Mouse (Mus musculus): ENCODE results near the gene Gm43552. TPM values are rescaled to one million over a fixed set of nuclear protein-coding genes. Genes with fewer than 3 reads are reported as not detected.
"Not testable (repeated sequence)": the region's sequence is repeated elsewhere in the genome, so short reads cannot be mapped to it uniquely, and the experiment has no call there.

Gene Gm43552
- total RNA-seq, 2 experiments from 2014 or later = not detected

DNA sequence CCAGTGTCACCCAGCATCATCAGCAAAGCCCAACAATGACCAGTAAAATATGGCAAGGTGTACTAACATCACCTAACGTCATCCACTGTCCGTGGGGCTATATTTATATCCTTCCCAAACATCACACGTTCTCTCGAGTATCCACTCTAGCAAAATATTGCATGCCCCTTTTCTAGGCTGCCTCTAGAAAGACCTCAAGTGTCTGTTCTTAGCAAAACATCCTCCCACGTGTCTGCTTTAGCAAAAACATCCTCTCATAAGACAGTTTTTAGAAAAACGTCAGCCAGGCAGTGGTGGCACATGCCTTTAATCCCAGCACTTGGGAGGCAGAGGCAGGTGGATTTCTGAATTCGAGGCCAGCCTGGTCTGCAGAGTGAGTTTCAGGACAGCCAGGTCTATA, 7.6 kb upstream of the Gm43552 start:
- no peak for ATAC-seq (replicated peaks; ENCODE audit: poor library complexity, severe bottlenecking)

GRCm38 (mm10) chr5:65491767-65492715, 592 bp downstream of the Gm43552 start:
- ATAC-seq (replicated peaks; ENCODE audit: poor library complexity, severe bottlenecking) = peak; percentile 41

DNA sequence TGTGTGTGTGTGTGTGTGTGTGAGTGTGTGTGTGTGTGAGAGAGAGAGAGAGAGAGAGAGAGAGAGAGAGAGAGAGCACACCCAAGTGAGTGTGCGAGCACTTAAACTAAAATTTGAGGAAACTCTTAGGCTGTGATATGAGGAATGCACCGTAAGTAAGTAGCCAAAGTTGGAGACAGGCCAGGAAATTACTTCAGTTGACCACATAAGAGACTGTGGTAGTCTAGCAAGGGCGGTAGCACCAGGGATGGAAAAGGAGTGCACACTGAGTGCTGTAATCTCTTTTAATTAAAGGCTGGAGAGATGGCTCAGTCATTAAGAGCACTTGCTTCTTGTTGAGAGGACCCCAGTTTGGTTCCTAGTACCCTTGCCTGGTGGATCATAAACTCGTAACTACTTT, 2.8 kb downstream of the Gm43552 start:
- peak; percentile 39 for ATAC-seq (replicated peaks; ENCODE audit: poor library complexity, severe bottlenecking)

GRCm38 (mm10) chr5:65488725-65489124, 3.9 kb downstream of the Gm43552 start:
- no peak for ATAC-seq (replicated peaks; ENCODE audit: poor library complexity, severe bottlenecking)

GRCm38 (mm10) chr5:65487381-65487780, 5.3 kb downstream of the Gm43552 start:
- ATAC-seq (replicated peaks; ENCODE audit: poor library complexity, severe bottlenecking) = no peak

GRCm38 (mm10) chr5:65486514-65486913, 6.1 kb downstream of the Gm43552 start:
- no peak for ATAC-seq (replicated peaks; ENCODE audit: poor library complexity, severe bottlenecking)

GRCm38 (mm10) chr5:65482996-65483395, 9.6 kb downstream of the Gm43552 start:
- no peak for ATAC-seq (replicated peaks; ENCODE audit: poor library complexity, severe bottlenecking)

DNA sequence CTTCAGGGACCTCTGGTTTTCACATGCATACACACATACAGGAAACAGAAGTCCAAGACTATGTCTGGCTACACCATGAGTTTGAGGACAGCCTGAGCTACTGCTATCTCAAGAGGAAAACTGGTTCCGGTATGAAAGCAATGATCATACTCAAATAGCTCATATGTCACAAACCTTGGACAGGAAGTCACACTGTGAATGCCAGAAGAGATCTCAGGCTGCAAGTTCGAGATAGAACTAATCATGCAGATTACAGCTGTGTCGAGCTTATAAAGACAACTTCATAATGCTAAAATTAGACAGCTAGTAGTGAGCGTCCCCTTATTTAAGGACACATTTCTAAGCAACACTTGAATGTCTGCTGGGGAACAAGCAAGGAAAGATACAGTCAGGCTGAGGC, 12.1 kb downstream of the Gm43552 start:
- ATAC-seq (replicated peaks; ENCODE audit: poor library complexity, severe bottlenecking) = peak; percentile 17; the same call in 1 of the 2 replicates

DNA sequence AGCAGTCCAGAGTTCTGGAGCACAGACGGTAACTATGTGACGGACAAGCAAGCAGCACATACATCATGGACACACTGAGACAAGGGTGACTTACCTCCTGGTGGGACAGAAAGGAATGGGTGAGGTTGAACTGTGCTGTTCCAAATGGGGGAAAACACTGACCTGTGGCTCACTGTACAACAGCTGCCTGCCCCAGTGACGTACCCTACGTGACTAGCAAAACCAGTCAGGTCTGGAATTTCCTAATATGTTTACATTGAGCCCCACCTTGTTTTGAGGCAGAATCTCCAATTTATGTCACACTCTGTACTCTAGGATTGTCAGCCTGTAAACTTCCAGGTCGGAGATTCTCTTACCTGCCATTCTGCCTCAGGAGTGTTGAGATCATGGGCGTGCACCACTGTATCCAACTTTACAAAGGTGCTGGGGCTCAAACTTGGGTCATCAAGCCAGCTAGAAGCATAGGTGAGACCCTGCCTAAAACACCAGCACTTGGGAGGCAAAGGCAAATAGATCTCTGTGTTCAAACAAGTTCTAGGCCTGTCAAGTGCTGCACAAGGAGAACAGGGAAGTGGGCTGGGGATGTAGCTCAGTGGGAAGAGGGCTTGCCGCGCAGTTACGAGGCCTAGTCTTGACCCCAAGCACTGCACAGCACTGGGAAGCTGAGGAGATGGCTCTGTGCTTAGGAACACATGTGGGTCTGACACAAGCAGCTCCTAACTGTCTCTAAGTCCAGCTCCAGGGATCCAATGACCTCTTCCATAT, 12.8 kb downstream of the Gm43552 start:
- ATAC-seq (replicated peaks; ENCODE audit: poor library complexity, severe bottlenecking) = no peak

GRCm38 (mm10) chr5:65478224-65478623, 14.4 kb downstream of the Gm43552 start:
- ATAC-seq (replicated peaks; ENCODE audit: poor library complexity, severe bottlenecking) = no peak

DNA sequence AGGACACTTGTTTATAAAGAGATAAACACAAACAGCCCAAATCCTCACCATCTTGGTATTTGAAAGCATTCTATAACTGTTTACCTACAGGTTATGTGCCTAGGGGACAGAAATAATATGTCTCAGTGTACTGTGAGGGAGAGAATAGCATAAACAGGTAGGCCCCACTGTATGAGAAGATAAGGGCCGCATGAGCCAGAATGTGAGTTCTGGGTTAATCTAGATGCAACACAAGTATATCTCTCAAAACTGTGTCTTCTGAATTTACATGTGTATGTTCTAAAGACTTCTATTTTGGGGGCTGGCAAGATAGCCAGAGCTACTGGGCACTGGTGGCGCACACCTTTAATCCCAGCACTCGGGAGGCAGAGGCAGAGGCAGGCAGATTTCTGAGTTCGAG, 15.9 kb downstream of the Gm43552 start:
- not testable (repeated sequence) for ATAC-seq (replicated peaks; ENCODE audit: poor library complexity, severe bottlenecking)

- ATAC-seq (replicated peaks; ENCODE audit: poor library complexity, severe bottlenecking) = peak; percentile 84
Observed at GRCm38 (mm10) chr5:65475806-65476205, 16.8 kb downstream of the Gm43552 start.

DNA sequence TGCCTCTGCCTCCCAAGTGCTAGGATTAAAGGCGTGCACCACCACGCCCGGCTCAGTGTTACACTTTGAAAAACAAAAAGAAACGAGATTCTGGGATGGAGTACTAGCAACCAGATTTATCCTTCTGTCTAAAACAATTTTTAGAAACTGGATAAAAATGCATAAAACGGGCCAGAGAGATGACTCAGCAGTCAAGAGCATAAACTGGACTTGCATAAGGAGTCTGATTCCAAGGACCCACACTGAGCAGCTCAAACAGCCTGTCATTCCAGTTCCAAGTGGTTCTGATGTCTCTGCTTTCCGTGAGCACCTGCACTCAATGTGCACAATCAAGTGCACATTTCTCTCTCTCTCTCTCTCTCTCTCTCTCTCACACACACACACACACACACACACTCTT, 22.9 kb downstream of the Gm43552 start:
- no peak for ATAC-seq (replicated peaks; ENCODE audit: poor library complexity, severe bottlenecking)

DNA sequence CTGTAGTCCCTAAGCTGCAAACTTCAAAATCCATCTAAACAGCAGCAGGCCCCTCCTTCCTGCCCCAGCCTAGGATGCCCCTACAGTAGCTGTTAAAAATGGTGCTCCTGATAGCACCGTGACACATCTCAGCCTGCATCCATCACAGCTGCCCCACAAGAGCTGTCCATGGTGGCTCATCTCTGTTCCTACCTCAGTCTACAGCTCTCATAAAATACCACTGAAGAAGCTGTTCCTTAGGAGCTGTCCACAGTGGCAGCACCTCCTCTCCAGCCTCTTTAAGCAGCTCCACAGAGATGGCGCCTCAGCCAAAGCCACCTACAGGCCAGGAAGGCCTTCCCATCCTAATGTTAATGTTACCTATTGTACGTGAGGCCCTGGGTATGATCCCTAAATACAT, 25.7 kb downstream of the Gm43552 start:
- no peak for ATAC-seq (replicated peaks; ENCODE audit: poor library complexity, severe bottlenecking)

- no peak for ATAC-seq (replicated peaks; ENCODE audit: poor library complexity, severe bottlenecking)
Observed at GRCm38 (mm10) chr5:65460361-65460760, 32.3 kb downstream of the Gm43552 start.

GRCm38 (mm10) chr5:65459454-65459853, 33.2 kb downstream of the Gm43552 start:
- no peak for ATAC-seq (replicated peaks; ENCODE audit: poor library complexity, severe bottlenecking)

DNA sequence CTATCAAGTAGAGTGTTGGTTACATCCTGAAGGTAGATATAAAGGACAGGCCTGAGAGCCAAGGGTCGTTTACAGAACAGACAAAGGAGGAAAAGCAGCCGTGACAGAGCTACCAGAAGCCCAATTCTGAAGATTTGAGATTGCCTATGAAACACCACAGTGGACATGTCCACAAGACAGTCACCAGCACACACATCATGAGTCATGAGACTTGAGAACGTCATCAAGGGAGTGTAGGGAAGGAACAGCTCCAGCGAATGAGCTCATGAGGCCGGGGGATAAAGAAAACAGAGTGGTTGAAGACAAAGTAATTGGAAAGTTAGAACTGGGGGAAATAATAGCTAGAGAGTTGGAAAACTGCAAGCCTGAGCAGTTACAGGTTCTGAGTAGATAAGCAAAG, 34.8 kb downstream of the Gm43552 start:
- ATAC-seq (replicated peaks; ENCODE audit: poor library complexity, severe bottlenecking) = no peak

DNA sequence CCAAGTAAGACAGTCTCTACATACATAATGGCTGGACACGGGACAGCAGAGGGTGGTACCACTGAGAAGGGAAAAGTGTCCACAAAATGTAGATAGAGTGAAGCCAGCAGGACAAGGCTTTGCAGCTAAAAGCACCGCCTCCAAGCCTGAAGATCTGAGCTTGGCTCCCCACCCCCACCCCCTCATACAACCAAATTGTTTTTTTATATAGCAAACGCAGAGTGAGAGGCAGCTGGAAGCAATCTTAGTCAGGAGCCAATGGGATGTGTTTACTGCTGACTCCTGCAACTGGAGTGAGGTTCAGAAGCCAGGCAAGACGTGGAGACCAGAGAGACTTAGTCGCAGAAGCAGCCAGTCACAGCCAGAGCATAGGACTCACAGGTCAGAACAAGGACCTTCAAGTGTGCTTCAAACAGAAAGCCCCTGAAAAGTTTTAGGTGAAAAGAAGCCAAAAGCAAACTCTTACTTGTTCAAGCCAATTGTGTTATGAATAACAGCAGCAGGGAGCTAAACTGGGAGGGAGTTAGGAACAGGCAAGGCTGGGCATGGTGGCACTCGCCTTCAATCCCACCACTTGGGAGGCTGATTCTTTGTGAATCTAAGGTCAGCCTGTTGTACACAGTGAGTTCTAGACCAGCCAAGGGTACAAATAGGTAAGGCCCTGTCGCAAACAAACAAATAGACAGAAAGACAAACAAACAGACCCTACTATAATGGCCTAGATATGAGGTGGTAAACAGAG, 35.4 kb downstream of the Gm43552 start:
- no peak for ATAC-seq (replicated peaks; ENCODE audit: poor library complexity, severe bottlenecking)

DNA sequence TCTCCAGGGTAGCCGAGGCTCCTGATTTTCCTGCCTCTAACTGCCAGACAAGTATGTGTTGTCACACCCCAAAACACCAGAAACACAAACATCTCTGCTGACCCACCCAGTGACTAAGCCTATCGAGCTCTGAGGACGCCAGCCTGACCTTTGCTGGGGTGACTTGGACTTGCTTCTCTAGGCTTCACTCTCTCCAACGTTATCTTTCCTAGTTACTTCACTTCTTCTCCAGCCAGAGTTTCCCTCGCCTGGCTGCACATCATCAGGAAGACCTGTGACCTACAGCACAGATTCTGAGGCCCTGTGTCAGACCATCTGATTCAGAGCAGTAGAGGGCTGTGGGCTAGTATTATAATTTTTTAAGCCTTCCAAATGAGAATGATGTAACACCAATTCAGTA, 37.9 kb downstream of the Gm43552 start:
- no peak for ATAC-seq (replicated peaks; ENCODE audit: poor library complexity, severe bottlenecking)

DNA sequence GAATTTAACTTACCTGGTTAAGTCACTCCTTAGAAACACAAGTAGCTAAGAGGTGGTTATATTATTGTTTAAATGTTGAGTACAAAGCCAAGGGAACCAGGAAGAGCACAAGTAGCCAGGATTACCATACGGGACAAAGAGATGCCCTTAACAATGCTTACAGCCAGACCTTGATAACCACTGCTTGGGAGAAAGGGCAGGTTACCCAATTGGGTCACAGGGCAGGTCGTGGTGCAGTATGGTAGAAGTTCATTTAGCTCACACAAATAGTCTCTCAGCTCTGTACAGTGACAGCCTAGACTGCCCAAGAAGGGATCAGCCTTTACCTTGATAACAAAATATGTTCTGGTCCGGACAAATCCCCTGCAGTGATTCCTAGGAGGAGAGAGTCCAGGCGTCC, 43.7 kb downstream of the Gm43552 start:
- ATAC-seq (replicated peaks; ENCODE audit: poor library complexity, severe bottlenecking) = no peak

DNA sequence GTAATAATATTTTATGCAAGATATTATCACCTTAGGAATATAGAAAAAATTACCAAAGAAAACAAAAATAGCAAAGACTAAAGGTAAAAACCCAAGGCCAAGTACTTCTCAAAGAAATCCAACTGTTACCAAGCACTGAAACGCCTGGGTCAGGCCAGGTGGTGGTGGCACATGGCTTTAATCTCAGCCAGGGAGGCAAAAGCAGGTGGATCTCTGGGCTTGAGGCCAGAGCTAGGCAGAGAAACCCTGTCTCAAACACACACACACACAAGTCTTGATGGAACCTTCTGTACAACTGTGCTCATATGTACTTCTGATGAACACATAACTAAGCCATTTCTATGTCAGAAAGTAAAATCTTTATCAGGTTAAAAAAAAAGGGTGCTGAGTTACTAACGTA, 44.8 kb downstream of the Gm43552 start:
- ATAC-seq (replicated peaks; ENCODE audit: poor library complexity, severe bottlenecking) = no peak
